Mouse (Mus musculus): ENCODE results near the gene Tcf23.

The Tcf23 gene

DNA sequence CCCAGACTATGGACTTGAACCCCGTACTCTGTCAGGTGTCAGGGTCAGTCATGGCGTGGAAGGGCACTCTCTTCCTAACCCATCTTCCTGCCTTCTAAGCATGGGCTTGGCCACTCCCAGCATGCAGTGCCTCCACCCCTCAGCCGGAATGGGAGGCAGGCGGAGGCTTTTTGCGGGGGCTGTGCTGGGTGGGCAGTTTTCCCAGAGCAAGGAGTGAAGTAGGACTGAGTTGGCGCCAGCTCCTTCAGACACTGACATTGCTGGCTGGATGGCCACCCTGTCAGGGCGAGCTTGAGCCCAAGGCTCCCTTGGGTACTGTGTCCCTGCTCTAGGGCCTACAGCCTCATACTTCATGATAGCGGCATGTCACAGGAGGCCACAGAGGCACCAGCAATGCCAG is at the start of gene Tcf23:
Gene Tcf23 (plus strand): TSS at position 247 of the 400 bp plus-strand sequence.
- DNase-seq (ENCODE audit: low spot score): peak; percentile 77

DNA sequence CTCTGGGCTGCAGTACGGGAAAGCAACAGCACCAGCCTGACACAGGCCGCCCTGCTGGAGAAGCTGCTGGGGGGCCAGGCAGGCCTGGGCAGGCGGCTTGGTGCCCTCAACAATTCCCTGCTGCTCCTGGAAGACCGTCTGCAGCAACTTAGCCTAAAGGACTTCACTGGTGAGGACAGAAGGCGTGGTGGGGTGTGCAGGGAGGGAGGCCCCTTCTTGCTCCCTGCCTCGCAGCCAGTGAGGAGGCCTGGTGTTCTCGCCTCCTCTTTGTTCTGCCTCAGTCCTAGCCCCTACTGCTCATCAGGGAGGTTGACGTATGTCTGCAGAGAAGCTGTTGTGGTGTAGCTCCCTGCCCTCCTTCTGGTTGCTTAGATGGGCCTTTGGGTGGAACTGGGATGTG is 49.8 kb upstream of the Tcf23 start:
- no peak for DNase-seq (ENCODE audit: low spot score)

DNA sequence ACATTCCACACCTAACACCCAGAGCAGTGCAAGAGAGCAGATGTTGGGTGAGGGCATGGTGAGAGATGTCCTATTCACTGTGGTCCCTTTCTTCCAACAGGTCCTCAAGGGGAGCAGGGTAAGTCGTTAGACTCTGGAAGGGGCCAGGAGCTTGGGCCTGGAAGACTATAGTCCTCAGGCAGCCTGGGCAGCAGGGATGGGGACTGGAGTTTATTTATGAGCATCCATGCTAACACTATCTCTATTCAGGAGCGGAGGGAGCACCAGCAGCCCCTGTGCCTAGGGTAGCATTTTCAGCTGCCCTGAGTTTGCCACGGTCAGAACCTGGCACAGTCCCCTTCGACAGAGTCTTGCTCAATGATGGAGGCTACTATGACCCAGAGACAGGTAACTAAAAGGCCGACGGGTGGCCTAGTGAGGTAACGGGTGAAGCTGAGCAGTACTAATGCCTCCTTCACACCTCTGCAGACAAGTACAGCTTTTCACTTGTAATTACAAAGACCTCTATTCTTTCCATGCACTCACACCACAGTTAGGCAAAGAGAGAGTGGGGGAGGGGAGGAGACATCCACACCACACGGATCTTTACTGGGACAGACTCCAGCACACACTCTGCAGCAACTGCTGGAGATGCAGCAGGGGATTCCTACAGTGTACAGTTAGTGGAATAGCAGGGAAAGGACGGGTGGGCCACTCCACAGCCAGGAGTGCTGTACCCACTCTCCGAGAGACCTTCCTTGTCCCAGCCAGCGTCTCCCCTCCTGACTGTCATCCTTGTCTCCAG is 48.4 kb upstream of the Tcf23 start:
- no peak for DNase-seq (ENCODE audit: low spot score)

DNA sequence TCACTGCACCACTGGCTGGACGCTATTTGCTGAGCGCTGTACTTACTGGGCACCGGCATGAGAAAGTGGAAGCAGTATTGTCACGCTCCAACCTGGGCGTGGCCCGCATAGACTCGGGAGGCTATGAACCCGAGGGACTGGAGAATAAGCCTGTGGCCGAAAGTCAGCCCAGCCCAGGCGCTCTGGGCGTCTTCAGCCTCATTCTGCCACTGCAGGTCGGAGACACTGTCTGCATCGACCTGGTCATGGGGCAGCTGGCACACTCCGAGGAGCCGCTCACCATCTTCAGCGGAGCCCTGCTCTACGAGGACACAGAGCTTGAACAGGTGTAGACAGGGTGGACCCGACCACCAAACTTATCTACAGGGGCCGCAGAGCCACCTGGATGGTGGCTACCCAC is 47.8 kb upstream of the Tcf23 start:
- DNase-seq (ENCODE audit: low spot score): no peak

DNA sequence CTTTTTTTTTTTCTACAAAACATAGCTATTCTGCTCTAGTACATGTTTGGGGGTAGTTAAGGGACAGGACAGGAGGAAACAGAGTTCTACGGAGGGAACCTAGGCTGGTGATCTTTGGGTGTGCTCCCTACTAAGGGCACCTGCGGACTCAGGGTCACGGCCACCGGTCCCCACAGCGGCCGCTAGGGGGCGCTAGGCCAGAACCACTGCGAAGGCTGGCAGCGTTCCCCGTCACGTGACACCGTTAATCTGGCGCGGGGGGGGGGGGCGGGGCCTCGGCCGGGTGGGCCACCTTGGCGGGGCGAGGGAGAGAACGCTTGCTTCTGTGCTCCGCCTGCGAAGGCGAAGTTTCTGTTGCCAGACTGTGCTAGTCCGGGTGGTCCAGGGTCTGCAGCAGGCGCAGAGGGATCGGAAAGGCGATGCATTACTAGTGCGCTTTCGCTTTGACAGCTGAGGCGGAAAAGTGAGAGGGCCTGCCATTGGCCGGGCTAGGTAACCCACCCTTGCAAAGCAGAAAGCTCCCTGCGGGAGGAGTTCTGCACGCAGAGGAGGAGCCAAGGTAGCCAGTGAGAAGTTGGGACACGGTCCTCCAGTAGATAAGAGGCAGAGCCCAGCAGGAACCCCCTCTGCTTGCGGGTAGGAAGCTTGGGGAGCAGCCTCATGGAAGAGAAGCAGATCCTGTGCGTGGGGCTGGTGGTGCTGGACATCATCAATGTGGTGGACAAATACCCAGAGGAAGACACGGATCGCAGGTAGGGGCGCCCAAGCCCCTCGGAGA is 47.0 kb upstream of the Tcf23 start, which contains the start of gene Khk:
Gene Khk (plus strand): TSS at position 176 of the 778 bp plus-strand sequence.
- DNase-seq (ENCODE audit: low spot score): peak; percentile 80

DNA sequence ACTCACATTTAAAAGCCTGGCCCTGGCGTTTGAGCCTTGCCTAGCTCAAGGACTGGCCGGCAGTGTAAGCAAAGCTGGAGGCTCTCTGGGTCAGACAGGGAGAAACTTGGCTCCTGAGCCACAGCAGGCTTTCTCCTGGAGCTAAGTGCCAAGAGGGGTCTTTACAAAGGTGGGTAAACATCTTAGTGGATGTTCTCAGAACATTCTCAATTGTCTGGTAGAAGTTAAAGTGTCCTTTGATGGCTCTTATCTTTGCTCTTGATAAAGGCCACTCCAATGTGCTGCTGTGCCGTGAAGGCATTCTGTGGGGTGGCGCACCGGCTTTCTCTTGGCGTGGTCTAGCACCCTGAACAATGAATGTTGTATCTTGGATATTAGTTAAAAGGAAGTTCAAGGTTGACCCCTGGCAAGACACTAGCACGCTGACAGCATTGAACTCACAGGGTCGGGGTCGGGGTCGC is 45.9 kb upstream of the Tcf23 start:
- DNase-seq (ENCODE audit: low spot score): no peak

DNA sequence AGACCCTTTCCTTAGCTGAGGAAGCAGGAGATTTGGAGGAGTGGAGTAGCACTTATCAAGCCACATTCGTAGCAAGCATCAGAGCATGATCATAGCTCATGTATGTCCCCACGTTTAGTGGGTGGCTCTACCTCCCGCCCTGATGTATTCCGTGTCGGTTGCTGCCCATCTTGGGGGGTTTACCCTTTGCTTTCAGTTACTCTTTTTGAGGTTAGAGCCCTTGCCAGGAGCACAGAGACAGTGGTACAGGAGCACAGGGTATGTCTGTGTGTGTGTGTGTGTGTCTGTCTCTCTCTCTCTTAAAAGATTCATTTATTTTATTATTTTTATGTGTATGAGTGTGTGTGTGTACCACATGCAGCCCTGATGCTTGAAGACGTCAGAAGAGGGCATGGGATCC is 45.3 kb upstream of the Tcf23 start:
- DNase-seq (ENCODE audit: low spot score): no peak

DNA sequence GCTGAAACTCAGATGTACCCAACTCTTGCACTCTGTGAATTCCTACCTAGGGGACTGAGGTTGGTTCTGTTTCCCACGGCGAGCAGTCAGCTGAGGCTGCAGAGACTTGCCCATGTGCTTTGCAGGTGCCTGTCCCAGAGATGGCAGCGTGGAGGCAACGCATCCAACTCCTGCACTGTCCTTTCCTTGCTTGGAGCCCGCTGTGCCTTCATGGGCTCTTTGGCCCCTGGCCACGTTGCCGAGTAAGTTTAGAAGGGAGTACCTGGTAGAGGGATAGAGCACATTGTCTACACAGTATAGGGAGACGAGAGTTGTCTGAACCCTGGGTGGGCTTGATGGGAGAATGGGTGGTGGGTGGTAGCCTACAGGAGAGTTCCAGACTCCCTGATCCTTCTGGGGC is 43.8 kb upstream of the Tcf23 start:
- DNase-seq (ENCODE audit: low spot score): no peak

DNA sequence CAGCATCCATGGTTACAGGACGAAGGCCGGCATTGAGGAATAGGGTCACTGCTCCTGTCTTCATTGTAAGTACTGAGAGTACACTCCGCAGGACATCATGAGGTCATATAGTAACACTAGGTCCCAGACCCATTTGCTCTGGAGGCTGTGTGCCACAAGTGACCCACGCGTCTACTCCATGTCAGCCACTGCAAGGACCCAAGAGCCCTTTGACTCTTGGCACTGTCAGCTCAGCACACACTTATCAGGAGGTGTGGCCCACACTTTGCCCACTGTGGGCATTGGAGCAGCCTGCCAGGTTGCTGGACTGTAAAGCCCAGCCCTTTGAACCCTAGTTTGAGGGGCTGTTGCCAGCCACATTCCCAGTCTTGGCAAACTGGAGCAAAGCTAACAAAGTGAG is 43.2 kb upstream of the Tcf23 start:
- DNase-seq (ENCODE audit: low spot score): no peak

DNA sequence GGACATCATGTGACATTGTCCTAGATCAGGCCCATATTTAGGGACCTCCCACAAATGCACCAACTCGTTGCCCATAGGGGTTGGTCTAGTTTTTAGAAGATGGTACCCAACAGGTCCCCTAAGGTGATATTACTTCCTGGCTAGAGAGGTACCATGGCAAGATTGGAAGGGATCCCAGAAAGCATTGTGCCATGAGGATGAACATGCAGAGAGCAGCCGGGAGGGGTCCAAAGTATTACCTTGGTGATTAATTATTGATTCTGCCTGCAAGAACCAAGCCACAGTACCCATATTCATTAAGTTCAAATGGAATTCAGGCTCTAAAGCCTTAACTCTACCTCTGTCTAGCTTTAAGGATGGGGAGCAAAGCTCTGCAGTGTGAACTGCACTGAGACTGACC is 42.4 kb upstream of the Tcf23 start:
- DNase-seq (ENCODE audit: low spot score): no peak

DNA sequence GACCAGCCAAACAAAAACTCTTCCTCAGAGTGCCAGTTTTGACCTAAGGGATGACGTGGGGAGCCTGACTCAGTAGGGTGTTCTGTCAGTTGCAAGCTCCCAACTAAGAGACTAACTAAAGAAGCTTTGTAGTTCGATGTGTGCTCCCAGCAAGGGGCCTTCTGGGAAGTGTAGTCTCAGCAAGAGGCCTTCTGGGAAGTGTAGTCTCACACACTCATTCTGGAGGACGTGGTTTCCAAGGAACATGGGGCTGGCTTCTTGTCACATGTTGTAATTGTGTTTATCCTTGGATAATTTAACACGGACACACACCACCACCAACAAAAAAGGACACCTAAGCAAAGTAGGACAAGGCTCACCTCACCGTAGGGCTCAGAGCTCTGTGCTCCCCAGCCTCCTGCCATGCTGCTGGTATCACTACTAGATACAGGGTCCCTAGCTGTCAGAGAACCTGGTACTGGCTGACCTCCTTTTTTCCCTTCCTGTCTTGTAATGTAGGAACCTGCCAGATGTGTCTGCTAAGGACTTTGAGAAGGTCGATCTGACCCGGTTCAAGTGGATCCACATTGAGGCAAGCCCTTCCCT is 40.4 kb upstream of the Tcf23 start:
- DNase-seq (ENCODE audit: low spot score): no peak

DNA sequence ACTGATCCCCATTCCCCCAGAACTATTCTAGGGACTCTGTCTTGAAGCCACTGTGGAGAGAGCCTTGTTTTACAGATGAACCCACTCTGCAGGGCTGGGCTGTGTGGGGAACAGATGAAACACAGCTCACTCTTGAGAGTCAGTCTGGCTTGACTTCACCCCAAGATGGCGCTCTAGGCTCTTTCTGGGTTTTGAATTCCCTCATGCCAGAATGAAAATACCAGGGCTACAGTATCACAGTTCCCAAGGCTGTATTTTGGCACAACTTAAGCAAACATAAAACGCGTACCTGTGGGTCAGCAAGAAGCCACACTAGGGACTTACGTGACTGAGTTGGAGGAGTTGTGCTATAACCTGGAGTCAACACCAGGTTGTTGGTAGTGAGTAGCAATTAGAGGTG is 38.3 kb upstream of the Tcf23 start:
- no peak for DNase-seq (ENCODE audit: low spot score)

DNA sequence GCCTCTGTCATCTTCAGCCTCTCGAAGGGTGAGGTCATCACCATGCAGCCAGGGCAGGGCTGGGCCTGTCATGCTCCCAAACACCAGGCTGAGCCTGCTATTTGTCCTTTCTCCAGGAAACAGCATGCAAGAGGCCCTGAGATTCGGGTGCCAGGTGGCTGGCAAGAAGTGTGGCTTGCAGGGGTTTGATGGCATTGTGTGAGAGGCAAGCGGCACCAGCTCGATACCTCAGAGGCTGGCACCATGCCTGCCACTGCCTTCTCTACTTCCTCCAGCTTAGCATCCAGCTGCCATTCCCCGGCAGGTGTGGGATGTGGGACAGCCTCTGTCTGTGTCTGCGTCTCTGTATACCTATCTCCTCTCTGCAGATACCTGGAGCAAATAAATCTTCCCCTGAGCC is 37.6 kb upstream of the Tcf23 start:
- no peak for DNase-seq (ENCODE audit: low spot score)

DNA sequence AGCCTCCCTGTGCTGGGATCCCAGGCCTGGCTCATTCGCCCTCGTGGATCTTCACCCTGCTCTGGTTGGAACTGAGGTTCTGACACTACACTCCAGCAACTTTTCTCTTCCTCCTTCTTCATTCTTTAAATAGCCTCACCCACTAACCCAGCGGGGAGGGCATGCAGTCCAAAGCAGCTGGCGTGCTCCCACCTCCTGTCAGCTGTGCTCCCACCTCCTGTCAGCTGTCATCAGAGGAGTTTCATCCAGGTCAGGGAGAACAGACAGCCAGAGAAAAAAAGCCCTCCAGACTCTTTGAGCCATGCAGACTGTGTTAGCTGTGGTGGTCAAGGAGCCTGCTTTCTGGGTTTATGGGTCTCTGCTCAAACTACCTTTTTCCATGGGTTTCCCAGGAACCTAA is 37.1 kb upstream of the Tcf23 start:
- DNase-seq (ENCODE audit: low spot score): no peak

DNA sequence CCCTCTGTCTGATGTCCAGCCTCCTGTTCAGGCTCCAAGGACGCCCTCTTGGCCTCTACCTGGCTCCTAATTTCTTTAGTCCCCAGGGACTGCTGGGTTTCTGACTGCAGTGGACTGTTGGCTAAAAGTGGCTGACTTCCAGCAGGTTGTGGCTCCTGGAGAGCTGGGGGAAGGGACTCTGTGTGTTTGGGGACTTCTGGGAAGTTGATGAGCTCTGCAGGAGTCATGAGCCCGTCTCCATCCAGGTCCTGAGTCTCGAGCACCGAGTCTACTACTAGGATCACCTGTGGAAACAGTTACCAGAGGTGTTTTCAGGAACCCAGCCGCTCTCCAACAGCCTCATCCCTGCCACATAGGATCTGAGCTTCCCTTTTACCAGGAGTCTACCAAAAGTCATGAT is 34.8 kb upstream of the Tcf23 start:
- DNase-seq (ENCODE audit: low spot score): no peak

DNA sequence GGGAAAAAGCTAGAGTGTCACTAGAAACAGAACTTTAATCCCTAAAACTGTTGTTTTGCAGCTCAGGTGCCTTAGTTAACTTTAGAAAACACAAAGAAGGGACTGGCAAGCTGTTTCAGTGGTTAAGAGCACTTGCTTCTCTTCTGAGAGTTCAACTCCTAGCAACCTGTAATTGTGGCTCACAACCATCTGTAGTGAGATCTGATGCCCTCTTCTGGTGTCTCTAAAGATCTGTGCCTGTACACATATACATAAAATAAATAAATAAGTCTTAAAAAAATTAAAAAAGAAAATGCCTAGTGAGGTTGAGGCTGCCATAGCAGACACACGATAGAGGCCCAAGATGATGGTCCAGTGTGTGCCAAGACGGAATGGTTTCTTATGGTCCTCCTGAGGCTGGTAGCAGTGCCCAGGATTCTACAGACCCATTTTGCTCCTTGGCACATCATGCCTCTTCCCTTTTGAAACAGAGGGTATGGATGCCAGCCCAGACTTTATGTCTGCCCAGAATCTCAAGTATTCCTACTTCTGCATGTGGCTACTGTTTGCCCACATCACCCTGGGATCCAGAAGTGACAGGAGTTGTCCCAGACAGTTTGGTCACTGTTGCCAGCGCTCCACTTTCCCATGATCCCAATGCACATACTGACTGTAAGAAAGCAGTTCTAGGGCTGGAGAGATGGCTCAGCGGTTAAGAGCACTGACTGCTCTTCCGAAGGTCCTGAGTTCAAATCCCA is 33.6 kb upstream of the Tcf23 start:
- DNase-seq (ENCODE audit: low spot score): no peak

DNA sequence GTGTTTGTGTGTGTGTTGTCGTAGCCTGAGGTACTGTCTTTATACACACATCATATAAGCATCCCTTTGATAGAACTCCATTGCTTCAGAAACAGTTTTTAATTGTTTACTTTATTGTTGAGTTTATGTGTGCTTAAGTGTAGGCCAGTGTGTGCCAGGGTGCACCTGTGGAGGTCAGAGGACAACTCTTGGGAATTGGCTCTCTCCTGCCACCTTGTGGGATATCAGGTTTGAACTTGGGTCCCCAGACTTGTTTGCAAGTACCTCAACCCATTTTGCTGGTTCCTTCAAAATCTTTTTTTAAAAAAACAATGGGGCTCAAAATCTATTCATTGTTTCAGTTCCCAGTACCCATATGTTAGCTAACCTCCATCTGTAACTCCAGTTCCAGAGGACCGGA is 25.5 kb upstream of the Tcf23 start:
- DNase-seq (ENCODE audit: low spot score): no peak

DNA sequence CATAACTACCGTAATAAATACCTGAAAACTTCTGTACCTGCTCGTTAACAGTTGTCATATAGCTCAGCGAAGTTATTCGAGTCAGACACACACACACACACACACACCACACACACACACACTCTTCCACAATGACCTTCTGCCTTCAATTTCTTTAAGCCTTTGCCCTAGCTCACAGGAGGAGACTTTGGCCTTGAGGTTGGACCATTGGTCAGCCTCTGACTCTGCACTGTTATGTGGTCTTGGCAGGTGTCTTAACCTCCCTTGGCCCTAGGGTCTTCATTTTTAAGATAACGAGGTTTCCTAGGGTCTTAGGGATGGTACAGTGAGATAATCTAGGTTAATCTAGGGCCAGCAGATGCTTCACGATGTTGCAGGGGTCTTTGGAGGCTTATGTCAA is 24.1 kb upstream of the Tcf23 start:
- no peak for DNase-seq (ENCODE audit: low spot score)

DNA sequence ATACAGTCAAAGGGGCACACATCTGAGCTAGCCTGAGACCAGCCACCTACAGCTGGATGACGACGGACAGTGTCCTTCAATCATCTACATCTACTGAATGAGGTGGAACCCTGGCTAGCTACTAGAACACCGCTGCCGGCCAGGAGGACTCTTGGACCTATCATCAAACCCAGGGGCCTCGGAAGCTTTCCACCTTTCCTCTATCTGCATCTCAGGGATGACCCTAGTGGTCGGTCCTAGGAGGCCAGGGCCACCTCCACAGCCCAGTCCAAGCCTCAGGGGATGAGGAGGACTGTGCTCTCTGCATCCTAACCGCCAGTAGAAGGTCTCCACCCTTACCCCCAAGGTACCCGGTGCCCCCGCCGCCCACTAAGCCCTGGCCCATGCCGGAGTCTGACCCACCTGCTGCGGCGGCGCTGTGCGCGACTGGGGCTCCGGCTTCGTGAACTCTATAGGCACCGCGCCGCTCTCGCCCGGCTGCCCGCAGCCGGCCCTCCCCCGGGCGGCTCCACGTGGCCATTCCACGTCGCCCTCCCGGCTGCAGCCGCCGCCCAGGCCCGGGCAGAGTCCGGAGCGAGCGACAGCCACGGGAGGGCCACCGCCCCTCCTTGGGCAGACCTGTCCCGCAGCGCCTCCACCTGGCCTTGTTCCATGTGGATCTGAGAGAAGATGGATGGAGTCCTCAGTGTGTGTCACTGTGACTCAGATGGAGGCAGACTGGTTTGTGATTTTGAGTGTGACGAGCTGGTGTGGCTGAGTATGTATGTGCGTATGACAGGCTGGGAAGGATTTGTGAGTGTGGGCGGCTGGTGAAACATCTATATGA is 23.3 kb upstream of the Tcf23 start, which contains the start of gene Cgref1:
Gene Cgref1 (minus strand): TSS at position 636 of the 826 bp plus-strand sequence.
- peak; percentile 33 for DNase-seq (ENCODE audit: low spot score)

DNA sequence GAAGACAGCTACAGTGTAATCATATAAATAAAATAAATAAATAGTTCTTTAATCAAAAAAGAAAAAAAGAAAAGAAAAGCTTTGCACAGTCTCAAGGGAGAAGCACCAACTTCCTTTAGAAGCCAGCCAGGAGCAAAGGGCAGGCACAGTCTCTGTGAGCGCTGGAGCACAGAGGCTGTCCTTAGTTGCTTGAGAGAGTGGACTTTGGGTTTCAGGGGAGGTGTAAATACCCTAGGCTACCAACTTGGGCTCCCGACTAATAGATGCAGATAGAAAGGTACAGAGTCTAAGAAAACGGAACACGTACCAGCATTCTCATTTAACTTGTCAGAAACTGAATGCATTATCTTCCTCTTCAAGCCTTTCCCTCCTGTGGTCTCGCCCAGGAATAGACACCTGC is 19.8 kb upstream of the Tcf23 start:
- no peak for DNase-seq (ENCODE audit: low spot score)

DNA sequence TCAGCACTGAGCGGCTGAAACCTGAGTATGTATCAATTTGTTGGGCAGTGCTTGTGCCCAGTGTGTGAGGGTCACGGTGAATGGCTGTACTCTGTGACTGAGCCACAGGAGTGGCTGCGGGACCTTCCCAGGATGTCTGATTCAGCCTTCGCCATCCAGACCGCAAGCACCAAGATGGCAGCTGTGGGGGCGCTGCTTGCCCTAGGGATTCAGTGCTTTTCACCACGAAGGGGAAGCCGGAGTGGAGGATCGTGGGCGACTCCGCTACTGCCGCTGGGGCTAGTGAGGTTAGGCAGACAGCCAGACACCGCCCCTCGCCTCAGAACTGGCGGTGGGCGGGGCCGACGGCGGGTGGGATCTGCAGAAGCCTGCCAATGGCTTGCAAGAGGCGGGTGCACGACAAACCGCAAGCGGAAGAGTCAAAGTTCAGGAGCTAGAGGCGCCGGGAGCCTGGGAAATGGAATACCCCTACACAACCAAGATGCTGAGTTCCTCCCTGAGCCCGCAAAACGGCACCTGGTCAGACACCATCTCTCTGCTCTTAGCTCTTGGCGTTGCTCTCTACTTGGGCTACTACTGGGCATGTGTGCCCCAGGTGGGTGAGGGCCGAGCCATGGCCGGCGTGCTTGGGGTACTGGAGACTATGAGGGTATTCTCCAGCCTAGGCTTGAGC is 18.7 kb upstream of the Tcf23 start:
- DNase-seq (ENCODE audit: low spot score): peak; percentile 92
